Mouse (Mus musculus): ENCODE results near the gene Pmvk. TPM values are rescaled to one million over a fixed set of nuclear protein-coding genes. Genes with fewer than 3 reads are reported as not detected.

The Pmvk gene
- total RNA-seq (2021) = 16.6 and 19.0 TPM in 2 replicates
- long read RNA-seq, experiment 1, transcript Pmvk-201 (5 exons, 1,194 nt) = major isoform, 22 of 26 reads
- long read RNA-seq, experiment 1, partial matches to known transcripts = 0 of 26 reads
- long read RNA-seq, experiment 1, other reads (novel, unspliced or antisense) = 4 of 26 reads
- long read RNA-seq, experiment 2, transcript Pmvk-201 (5 exons, 1,194 nt) = major isoform, 21 of 30 reads
- long read RNA-seq, experiment 2, partial matches to known transcripts = 4 of 30 reads
- long read RNA-seq, experiment 2, other reads (novel, unspliced or antisense) = 5 of 30 reads

DNA sequence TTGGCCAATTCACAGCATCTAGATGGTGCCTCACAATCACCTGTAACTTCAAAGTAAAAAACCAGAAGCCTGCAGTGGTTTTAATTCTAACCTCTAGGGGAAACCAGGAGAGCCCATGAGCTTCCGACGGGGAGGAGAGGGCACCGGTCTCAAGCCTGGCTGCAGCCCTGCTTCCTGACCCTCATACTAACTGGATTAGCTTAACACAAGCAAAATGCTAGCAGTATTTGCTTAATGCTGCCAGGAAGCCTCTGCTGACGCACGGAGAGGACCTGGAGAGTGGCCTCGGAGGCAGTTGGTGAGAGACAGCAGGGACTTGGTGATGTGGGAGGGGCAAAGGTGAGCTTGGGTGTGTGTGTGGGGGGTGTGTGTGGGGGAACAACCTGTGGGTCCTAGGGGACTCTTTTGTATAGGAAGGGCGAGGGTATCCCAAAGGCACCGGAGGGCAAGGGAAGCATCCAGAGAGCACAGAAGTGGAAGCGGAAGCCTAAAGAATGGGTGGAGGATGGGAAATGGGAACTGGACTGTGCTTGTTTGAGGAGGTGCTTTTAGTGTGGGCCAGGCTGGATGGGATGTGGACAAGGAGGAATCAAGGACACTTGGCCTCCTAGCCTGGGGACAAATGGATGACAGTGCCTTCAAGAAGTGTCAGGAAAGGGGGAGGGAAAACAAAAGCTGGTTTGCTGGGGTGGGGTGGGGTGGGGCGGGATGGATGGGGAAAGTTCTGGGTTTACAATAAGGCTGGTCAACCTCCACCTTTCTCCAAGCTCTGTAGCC, at the start of gene Pmvk:
Gene Pmvk (plus strand): TSS at position 141 of the 777 bp plus-strand sequence.
- no peak for DNase-seq

GRCm38 (mm10) chr3:89406887-89407286, 47.5 kb upstream of the Pmvk start:
- no peak for DNase-seq

DNA sequence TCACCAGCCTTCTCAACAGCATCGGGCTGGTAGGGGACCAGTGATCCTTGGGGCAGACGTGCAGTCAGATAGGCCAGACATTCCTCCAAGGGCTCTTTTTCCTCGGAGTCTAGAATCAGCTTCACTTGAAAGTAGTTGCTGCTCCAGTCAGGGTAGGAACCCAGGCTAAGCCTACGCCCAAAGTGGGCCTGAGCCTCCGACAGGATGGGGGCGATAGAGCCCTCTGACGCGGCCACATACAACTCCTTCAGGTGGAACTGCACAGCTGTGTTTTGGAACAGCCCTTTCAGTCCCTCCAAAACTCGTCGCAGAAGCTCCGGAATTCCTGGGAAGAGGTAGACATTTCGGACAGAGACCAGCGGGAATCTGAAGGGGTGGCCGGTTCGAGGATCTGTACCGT, 45.9 kb upstream of the Pmvk start:
- DNase-seq = no peak

DNA sequence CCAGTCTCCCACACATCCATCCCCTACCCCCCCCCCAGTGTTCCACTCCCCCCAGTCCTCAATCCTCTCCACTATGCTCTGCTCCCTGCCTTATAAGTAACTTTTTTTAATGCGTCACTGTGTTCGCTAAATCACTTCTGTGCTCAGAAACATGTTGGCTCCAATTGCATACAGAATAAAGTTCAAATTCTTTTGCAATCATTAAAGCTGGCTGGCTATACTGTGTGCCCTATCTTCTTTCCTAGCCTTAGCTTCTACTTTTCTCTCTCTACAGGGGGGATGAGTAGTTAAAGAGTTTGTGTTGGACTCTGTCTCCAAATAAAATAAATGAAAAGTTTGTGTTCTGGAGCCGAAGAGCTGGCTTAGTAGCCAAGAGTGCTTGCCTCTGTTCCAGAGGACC, 44.6 kb upstream of the Pmvk start:
- DNase-seq = no peak

DNA sequence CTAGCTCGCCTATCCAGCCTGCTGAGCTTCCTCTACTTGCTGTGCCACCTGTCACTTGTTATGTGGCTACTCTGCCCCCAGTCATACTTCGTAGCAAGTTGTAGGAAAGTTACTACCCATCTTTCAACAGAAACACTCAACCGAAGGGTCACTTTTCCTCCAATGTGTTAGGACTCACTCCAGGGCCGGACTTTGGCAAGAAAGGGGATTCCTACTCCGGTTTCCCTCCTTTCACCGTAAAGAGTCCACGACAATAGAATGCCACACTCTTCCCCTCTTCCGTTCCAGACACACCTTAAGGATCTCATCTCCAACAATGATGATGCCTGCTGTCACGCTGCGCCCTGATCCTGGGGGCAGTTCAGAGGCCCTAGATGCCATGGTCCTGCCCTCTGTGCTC, 43.5 kb upstream of the Pmvk start:
- no peak for DNase-seq

- DNase-seq = peak; percentile 96
Measured at GRCm38 (mm10) chr3:89411490-89412393, 42.6 kb upstream of the Pmvk start, which contains the start of gene Flad1. Gene Flad1 (minus strand): TSS chr3:89411870.

DNA sequence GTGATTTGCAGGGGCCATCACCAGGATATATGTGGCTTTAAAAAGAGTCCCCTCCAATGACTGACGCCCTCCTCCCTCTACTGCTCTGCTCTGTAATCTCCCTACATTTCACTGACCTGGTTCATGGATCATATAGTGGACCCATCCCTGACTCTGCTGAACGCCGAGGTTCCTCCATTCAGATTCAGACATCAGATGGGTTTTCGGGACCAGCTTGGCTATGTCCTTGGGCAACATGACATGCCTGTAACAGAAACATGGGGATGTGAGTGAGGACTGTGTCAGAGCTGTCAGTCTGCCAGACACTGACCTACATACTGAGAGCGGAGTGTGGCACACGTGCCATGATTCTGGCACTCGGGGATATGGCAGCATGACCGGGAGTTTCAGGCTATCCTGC, 38.2 kb upstream of the Pmvk start:
- no peak for DNase-seq

DNA sequence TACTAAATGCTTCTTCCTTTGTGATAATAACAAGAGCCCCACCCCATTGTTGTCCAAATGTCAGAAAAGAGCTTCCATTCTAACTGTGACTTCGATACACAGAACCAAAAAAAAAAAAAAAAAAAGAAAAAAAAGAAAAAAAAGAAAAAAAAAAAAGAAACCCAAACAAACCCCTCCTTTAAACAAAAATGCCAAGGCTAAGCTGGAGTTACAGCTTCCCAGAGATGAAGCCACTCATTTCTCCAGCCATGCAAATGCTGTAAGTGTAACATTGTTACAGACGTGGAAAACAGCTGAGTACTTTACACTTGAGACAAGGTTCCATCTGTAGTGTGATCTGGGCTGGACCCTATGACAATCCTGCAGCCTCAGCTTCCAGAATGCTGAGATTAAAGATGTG, 37.2 kb upstream of the Pmvk start:
- no peak for DNase-seq

- no peak for DNase-seq
Measured at GRCm38 (mm10) chr3:89417840-89418169, 36.5 kb upstream of the Pmvk start.

DNA sequence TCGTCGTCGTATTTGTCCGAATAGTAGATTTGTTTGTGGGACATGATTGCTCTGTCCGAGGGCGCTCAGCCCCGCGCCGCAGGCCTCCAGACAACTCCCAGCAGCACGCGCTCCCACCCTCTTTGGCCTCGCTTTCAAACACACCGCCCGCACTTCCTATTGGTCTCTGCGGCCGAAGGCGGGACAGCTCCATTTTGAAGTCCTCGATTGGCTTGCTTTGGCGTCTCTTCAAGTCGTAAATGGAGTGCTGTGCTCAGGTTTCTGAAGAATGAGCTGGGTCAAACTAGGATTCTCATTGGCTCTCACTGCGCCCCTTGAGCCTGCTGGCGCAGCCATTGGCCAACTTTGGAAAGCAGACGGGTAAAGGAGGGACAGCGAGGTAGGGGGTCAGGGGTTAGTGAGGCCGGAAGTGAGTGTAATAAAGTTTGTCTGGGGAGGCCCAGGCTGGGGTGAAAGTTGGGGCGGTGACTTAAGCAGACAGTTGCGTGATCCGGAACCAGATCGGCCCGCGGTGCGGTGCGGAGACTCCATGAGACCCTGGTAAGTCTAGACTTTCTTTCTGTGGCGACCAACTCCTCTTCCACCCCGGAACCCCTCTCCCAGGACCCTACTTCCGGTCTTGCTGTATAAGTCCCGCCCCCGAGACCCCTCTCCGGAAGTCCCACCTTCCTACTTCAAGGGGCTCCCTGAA, 36.0 kb upstream of the Pmvk start, which contains the start of the genes Cks1b and Shc1:
Gene Cks1b (minus strand): TSS at position 214 of the 691 bp plus-strand sequence.
Gene Shc1 (plus strand): TSS at position 274 of the 691 bp plus-strand sequence.
- DNase-seq = peak; percentile 95

DNA sequence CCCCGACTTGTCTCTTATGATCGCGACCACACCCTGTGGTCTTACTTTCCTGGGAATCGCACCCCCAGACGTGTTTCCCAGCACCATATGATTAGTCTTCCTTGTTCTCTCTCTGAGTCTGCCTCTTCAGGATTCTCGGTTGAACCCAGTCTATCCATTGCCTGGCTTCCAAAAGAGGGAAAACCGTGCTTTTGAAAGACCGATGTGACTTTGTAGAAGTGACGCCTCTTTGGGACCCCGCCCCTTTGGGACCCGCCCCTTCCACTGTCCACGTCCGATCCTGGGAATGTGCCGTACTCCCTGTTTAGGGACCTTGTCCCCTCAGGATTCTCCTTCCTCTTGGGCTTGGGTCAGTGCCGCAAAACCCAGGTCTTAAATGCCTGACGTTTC, 35.5 kb upstream of the Pmvk start:
- peak; percentile 93 for DNase-seq

GRCm38 (mm10) chr3:89419571-89419970, 34.8 kb upstream of the Pmvk start:
- DNase-seq = peak; percentile 79

GRCm38 (mm10) chr3:89419981-89420380, 34.4 kb upstream of the Pmvk start:
- no peak for DNase-seq

GRCm38 (mm10) chr3:89420421-89420820, 33.9 kb upstream of the Pmvk start:
- no peak for DNase-seq

GRCm38 (mm10) chr3:89421002-89421774, 33.2 kb upstream of the Pmvk start:
- peak; percentile 91 for DNase-seq

DNA sequence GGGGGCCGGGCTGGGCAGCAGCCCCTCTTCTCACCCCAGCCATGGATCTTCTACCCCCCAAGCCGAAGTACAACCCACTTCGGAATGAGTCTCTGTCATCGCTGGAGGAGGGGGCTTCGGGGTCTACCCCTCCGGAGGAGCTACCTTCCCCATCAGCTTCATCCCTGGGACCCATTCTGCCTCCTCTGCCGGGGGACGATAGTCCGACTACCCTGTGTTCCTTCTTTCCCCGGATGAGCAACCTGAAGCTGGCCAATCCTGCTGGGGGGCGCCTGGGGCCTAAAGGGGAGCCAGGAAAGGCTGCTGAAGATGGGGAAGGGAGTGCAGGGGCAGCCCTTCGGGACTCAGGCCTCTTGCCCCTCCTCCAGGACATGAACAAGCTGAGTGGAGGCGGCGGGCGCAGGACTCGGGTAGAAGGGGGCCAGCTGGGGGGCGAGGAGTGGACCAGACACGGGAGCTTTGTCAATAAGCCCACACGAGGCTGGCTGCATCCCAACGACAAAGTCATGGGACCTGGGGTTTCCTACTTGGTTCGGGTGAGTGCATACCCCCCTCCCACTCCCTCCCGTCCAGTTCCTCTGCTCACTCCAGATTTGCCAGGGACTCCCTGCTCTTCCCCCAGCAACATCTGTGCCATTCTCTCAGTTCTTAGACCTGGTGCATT, 32.4 kb upstream of the Pmvk start:
- peak; percentile 31 for DNase-seq

DNA sequence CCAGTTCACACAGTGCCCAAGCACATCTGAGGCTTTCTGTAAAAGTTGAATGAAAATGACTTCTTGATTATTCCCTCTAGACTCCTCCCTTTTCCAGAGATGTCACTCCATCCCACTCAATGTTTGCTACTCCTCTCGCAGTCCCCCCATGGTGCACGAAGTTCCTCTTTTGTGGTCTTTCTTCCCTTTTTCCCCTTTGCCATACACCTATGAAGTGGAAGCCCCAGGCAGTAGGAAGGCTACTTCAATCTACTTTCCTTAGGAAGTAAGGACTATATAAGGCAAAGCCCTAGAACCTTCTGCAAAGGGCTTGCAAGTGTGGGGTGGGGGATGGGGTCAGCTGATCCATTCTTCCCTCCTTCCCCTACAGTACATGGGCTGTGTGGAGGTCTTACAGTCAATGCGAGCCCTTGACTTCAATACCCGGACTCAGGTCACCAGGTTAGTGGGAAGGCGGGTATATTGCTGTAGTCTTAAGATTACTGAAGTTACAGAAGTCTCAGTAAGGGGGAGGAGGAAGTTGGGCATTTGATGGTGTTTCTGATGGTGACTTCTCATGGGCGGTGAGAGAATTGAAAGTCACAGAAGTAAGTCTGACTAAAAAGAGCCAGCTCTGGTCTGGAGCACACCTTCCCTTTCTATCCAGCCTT, 31.7 kb upstream of the Pmvk start:
- DNase-seq = no peak

- DNase-seq = no peak
Measured at GRCm38 (mm10) chr3:89424416-89425140, 29.8 kb upstream of the Pmvk start.

DNA sequence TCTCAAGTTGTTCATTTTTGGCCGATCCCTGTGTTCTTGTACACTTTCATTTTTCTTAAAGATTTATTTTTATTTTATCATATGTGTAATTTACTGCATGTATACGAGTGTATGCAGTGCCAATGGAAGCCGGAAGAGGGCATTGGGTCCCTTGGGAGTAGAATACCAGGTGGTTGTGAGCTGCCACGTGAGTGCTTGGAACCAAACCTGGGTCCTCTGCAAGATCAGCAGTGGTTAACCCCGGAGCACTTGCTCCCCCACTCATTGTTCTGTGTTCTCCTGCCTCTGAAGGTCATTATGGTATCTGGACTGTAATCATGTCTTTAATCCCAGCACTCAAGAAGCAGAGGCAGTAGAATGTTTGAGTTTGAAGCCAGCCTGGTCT, 29.2 kb upstream of the Pmvk start:
- no peak for DNase-seq

Data from adrenal gland, postnatal 14 days (tissue).